Mouse (Mus musculus) lung, embryonic 15.5 days (tissue): ENCODE results near the gene Olfr1052. TPM values are rescaled to one million over a fixed set of nuclear protein-coding genes. Genes with fewer than 3 reads are reported as not detected.
"Not testable (repeated sequence)": the region's sequence is repeated elsewhere in the genome, so short reads cannot be mapped to it uniquely, and the experiment has no call there.

Source experiments
- ATAC-seq: fragments of 200-750 bp; cut with Nextera tagmentation; 2 replicates; pipeline ENCODE4 v1.8.0; 2017; ENCODE audit warnings: moderate number of reproducible peaks, borderline replicate concordance; ENCODE audit not compliant: low FRiP score, low TSS enrichment; ENCODE audit errors: extremely low read depth
- H3K27ac ChIP-seq: fragments of 300-500 bp; sonication (generic); 2 replicates; pipeline ENCODE4 v1.5.1; 2015; ENCODE audit warnings: moderate library complexity, mild to moderate bottlenecking, inconsistent platforms
- H3K27me3 ChIP-seq: fragments of 300-500 bp; sonication (generic); 2 replicates; pipeline ENCODE4 v1.6.1; 2015; ENCODE audit warnings: inconsistent platforms
- H3K36me3 ChIP-seq: fragments of 300-500 bp; sonication (generic); 2 replicates; pipeline ENCODE4 v1.6.1; 2015; ENCODE audit warnings: inconsistent platforms
- H3K4me1 ChIP-seq: fragments of 300-500 bp; sonication (generic); 2 replicates; pipeline ENCODE4 v1.6.1; 2015; ENCODE audit warnings: inconsistent platforms
- H3K4me2 ChIP-seq: fragments of 300-500 bp; sonication (generic); 2 replicates; pipeline ENCODE4 v1.6.1; 2015; ENCODE audit warnings: inconsistent platforms, mild to moderate bottlenecking, moderate library complexity
- H3K4me3 ChIP-seq: fragments of 300-500 bp; sonication (generic); 2 replicates; pipeline ENCODE4 v1.5.1; 2015; ENCODE audit warnings: mild to moderate bottlenecking, inconsistent platforms
- H3K9ac ChIP-seq: fragments of 300-500 bp; sonication (generic); 2 replicates; pipeline ENCODE4 v1.6.1; 2015; ENCODE audit warnings: inconsistent platforms
- H3K9me3 ChIP-seq: fragments of 300-500 bp; sonication (generic); 2 replicates; pipeline ENCODE4 v1.6.1; 2016; ENCODE audit warnings: inconsistent platforms
- WGBS: fragments of 180-500 bp; shearing (Covaris S2); methylation state at CpG from one replicate; pipeline ENCODE4 v1.1.7; 2015; 5-methylcytosine and 5-hydroxymethylcytosine counted together
- polyA plus RNA-seq: library from polyadenylated mRNA; unstranded; fragments of >200 nt; fragmentation: Nextera tagmentation; extraction: Ambion mirVana; gene quantifications from 2 replicates; pipeline ENCODE4 v1.2.1, GENCODE M21; 2015

Olfr1052 gene
- not detected in 2 replicates for polyA plus RNA-seq

GRCm38 (mm10) chr2:86292155-86292554 lies at the start of gene Olfr1052:
Olfr1052 (plus strand) TSS chr2:86292455.
- H3K4me2 ChIP-seq: no peak within 1 kb of the TSS
- H3K4me1 ChIP-seq: no peaks in the 10 kb centered on the region
- no peak within 1 kb of the TSS for H3K9ac ChIP-seq
- no peak for ATAC-seq
- H3K27me3 ChIP-seq: no peaks in the 10 kb centered on the region
- no peaks in the 10 kb centered on the region for H3K36me3 ChIP-seq
- H3K9me3 ChIP-seq: no peaks in the 10 kb centered on the region
- H3K27ac ChIP-seq: no peak within 1 kb of the TSS
- no peak within 1 kb of the TSS for H3K4me3 ChIP-seq

- H3K9ac ChIP-seq, H3K4me3 ChIP-seq, H3K27me3 ChIP-seq, H3K36me3 ChIP-seq, H3K4me1 ChIP-seq, H3K27ac ChIP-seq, H3K9me3 ChIP-seq, H3K4me2 ChIP-seq, ATAC-seq: not testable (repeated sequence)
These were observed 34.0 kb upstream of the Olfr1052 start, which contains the start of gene Olfr1049 for GRCm38 (mm10) chr2:86258228-86258627. Olfr1049 (minus strand) TSS chr2:86258328.

DNA sequence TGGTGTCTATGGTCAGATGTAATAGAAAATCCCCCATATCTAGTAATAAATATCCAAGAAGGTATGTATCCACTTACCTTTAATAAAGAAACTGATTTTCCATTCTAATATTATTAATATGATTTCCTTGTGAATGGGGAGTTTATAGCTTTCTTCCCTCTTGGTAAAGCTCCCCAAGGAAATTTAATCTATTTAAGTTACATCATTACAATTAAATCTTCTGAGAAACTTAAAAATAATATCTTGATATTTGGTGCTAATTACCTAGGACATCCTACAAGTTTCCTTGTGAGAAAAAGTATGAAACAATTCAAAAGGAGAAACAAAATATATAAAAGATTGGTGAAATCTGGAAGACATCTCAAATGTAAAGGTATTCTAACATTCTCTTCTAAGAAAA lies 13.3 kb upstream of the Olfr1052 start, which contains the start of gene Olfr1051:
Gene Olfr1051, minus strand, starts transcription at position 101 of the 400 bp plus-strand sequence.
- not testable (repeated sequence) for H3K4me1 ChIP-seq, ATAC-seq, H3K9me3 ChIP-seq, H3K4me3 ChIP-seq, H3K36me3 ChIP-seq, H3K27me3 ChIP-seq, H3K9ac ChIP-seq, H3K4me2 ChIP-seq, H3K27ac ChIP-seq

- H3K9ac ChIP-seq: no peak within 1 kb of the TSS
- WGBS: 60% methylated on average over 3 of the region's 3 CpGs
- no peaks in the 10 kb centered on the region for H3K36me3 ChIP-seq
- no peak within 1 kb of the TSS for H3K4me3 ChIP-seq
- no peaks in the 10 kb centered on the region for H3K9me3 ChIP-seq
- no peak within 1 kb of the TSS for H3K27ac ChIP-seq
- ATAC-seq: no peak
- no peaks in the 10 kb centered on the region for H3K27me3 ChIP-seq
- no peak within 1 kb of the TSS for H3K4me2 ChIP-seq
- H3K4me1 ChIP-seq: no peaks in the 10 kb centered on the region
These were observed 22.9 kb downstream of the Olfr1052 start, which contains the start of gene Olfr1053 for GRCm38 (mm10) chr2:86315184-86315583. Olfr1053 (minus strand) TSS chr2:86315284.

DNA sequence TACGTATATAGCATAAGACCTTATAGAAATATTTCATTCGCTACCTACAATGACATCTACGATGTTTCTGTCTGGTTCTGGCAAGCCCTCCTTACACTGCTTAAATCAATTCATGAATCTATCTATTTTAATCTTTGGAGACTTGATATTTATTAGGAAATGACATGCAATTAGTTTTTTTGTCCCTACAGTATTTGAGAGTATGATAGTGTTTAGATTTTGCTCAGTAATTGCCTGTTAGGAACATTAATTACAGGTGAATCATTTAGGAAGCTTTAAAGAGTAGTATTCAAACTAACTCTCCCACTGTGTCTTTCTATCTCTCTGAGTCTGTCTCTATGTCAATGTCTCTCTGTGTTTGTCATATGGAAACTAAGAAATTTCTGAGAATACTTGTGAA lies 43.1 kb downstream of the Olfr1052 start, which contains the start of gene Olfr1054:
Gene Olfr1054, minus strand, starts transcription at position 101 of the 400 bp plus-strand sequence.
- no peaks in the 10 kb centered on the region for H3K9me3 ChIP-seq
- 73% methylated on average over 3 of the region's 3 CpGs for WGBS

More for the DNA sequence above, 43.1 kb downstream of the Olfr1052 start, which contains the start of gene Olfr1054:
- no peak within 1 kb of the TSS for H3K4me2 ChIP-seq
- H3K4me3 ChIP-seq: no peak within 1 kb of the TSS
- no peaks in the 10 kb centered on the region for H3K4me1 ChIP-seq
- no peak within 1 kb of the TSS for H3K27ac ChIP-seq
- no peaks in the 10 kb centered on the region for H3K27me3 ChIP-seq
- H3K9ac ChIP-seq: no peak within 1 kb of the TSS
- no peaks in the 10 kb centered on the region for H3K36me3 ChIP-seq
- no peak for ATAC-seq

Other genes starting within 250 kb of the Olfr1052 start
- not detected in 2 replicates for gene Olfr1034, start 246.6 kb upstream of the Olfr1052 start, polyA plus RNA-seq
- gene Olfr1036, start 218.5 kb upstream of the Olfr1052 start, polyA plus RNA-seq: not detected in 2 replicates
- gene Olfr1037, start 205.1 kb upstream of the Olfr1052 start, polyA plus RNA-seq: not detected in 2 replicates
- gene Olfr1039, start 156.5 kb upstream of the Olfr1052 start, polyA plus RNA-seq: not detected in 2 replicates
- not detected in 2 replicates for gene Olfr1040, start 145.7 kb upstream of the Olfr1052 start, polyA plus RNA-seq
- not detected in 2 replicates for gene Olfr1042, start 130.6 kb upstream of the Olfr1052 start, polyA plus RNA-seq
- gene Olfr1043, start 124.9 kb upstream of the Olfr1052 start, polyA plus RNA-seq: not detected in 2 replicates
- not detected in 2 replicates for gene Olfr1044, start 114.6 kb upstream of the Olfr1052 start, polyA plus RNA-seq
- gene Olfr52, start 106.8 kb upstream of the Olfr1052 start, polyA plus RNA-seq: not detected in 2 replicates
- not detected in 2 replicates for gene Olfr1045, start 89.4 kb upstream of the Olfr1052 start, polyA plus RNA-seq
- not detected in 2 replicates for gene Olfr1046, start 73.1 kb upstream of the Olfr1052 start, polyA plus RNA-seq
- not detected in 2 replicates for gene Olfr1047, start 61.1 kb upstream of the Olfr1052 start, polyA plus RNA-seq
- gene Olfr1048, start 52.2 kb upstream of the Olfr1052 start, polyA plus RNA-seq: not detected in 2 replicates
- gene Olfr1049, start 34.1 kb upstream of the Olfr1052 start, polyA plus RNA-seq: not detected in 2 replicates
- not detected in 2 replicates for gene Olfr1051, start 13.4 kb upstream of the Olfr1052 start, polyA plus RNA-seq
- not detected in 2 replicates for gene Olfr1053, start 22.8 kb downstream of the Olfr1052 start, polyA plus RNA-seq
- gene Olfr1054, start 43.0 kb downstream of the Olfr1052 start, polyA plus RNA-seq: not detected in 2 replicates
- not detected in 2 replicates for gene Olfr1055, start 57.8 kb downstream of the Olfr1052 start, polyA plus RNA-seq
- gene Olfr1056, start 70.0 kb downstream of the Olfr1052 start, polyA plus RNA-seq: not detected in 2 replicates
- gene Olfr1057, start 85.9 kb downstream of the Olfr1052 start, polyA plus RNA-seq: not detected in 2 replicates
- not detected in 2 replicates for gene Olfr1058, start 96.1 kb downstream of the Olfr1052 start, polyA plus RNA-seq
- gene Olfr1061, start 121.6 kb downstream of the Olfr1052 start, polyA plus RNA-seq: not detected in 2 replicates
- gene Olfr1062, start 134.3 kb downstream of the Olfr1052 start, polyA plus RNA-seq: not detected in 2 replicates
- gene Olfr1065, start 158.1 kb downstream of the Olfr1052 start, polyA plus RNA-seq: not detected in 2 replicates
- not detected in 2 replicates for gene Olfr1066, start 163.8 kb downstream of the Olfr1052 start, polyA plus RNA-seq
- not detected in 2 replicates for gene Olfr228, start 194.9 kb downstream of the Olfr1052 start, polyA plus RNA-seq
- gene Olfr1076, start 216.0 kb downstream of the Olfr1052 start, polyA plus RNA-seq: not detected in 2 replicates